Mouse (Mus musculus) megakaryocyte, embryonic 14.5 days (primary cell): ENCODE measurements around the gene Cpvl.

Experiments
- FLI1 ChIP-seq: IDR thresholded peaks from 2 replicates; pipeline ENCODE4 v1.6.1; 2012; ENCODE audit warnings: low read length, inconsistent platforms, mixed read lengths
- GATA1 ChIP-seq: IDR thresholded peaks from 3 replicates; pipeline ENCODE4 v1.6.1; 2012; ENCODE audit warnings: mixed read lengths, low read length, inconsistent platforms, borderline replicate concordance

GRCm38 (mm10) chr6:54008448-54009120 is 30.1 kb upstream of the Cpvl start:
- TF ChIP-seq FLI1 (no peak), GATA1 (no peak)
